Mouse (Mus musculus) WW6 (cell line): ENCODE measurements around the gene Cdc25a.

Source experiments
- DNase-seq: peaks from one replicate; pipeline ENCODE4 v3.0.0-alpha.2; 2013; ENCODE audit warnings: low read depth, low spot score

The Cdc25a gene

DNA sequence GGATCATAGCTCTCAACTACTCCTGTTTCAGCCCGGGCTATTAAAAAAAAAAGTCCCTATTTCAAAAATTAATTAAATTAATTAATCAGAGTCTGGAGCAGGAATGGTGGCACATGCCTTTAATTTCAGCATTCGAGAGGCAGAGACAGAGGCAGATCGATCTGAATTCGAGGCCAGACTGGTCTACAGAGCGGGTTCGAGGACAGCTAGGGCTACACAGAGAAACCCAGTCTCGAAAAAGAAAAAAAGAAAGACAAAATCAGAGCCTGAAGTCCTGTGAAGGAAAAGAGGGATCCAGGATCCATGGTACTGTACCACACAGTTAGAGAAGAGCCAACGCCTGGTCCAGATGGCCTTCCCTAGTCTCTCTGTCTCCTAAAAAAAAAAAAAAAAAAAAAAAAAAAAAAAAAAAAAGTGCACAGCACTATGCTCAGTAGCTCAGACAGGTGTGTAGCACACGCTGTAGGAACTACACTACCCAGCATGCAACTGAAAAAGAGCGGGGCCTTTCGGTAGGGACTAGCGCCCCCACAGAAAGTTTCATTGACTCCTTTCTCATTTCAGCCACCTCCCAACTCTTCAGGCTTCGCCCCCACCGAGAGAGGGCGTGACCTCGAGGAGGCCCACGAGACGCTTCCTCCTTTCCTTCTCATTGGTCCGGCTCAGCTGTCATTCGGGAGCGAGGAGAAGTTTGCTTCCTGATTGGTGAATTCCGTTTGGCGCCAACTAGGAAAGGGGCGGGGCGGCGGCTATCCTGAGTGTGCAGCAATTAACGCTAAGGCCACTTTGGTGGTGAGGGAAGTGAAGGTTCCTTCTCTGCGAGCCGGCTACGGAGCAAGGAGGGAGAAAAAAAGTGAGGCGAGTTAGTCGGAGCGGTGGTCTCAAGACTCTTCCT, at the start of gene Cdc25a:
Cdc25a (plus strand) TSS at position 783 of the 895 bp plus-strand sequence.
- DNase-seq: peak; percentile 98

DNA sequence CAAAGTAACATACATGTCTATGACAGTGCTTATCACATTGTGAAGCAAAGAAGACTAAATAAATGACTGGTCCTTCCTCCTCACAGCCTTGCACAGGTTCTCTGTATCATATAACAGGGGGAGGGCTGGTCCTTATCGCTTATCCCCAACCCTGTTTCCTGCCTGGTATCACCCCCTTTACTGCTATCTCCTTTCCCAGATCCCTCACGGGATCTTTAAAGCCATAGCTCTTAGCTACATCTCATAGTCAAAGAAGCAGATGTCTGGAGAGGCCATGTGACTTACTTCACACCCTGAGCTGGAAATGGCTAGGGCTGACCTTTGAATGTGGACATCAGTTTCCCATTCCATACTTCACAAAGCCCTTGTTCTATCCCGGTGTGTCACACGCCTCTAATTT, 49.6 kb upstream of the Cdc25a start:
- no peak for DNase-seq

DNA sequence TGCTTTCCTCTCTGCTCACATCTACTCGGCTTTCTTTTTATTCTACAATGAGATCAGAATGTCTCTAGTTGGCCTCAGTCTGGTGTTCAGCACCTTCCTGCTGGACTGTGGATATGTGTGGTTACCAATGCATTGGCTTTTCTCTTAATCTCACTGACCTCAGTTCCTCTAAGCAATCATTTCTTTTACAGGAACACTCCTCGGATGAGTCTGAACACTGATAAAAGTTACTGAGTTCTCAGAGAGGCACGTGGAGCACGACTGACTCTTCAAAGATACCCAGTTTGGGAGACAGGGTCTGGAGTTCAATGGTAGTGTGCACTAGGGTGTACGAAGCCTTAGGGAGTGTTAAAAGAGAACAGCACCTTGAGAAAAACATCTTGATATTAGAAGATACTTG, 49.2 kb upstream of the Cdc25a start:
- no peak for DNase-seq

DNA sequence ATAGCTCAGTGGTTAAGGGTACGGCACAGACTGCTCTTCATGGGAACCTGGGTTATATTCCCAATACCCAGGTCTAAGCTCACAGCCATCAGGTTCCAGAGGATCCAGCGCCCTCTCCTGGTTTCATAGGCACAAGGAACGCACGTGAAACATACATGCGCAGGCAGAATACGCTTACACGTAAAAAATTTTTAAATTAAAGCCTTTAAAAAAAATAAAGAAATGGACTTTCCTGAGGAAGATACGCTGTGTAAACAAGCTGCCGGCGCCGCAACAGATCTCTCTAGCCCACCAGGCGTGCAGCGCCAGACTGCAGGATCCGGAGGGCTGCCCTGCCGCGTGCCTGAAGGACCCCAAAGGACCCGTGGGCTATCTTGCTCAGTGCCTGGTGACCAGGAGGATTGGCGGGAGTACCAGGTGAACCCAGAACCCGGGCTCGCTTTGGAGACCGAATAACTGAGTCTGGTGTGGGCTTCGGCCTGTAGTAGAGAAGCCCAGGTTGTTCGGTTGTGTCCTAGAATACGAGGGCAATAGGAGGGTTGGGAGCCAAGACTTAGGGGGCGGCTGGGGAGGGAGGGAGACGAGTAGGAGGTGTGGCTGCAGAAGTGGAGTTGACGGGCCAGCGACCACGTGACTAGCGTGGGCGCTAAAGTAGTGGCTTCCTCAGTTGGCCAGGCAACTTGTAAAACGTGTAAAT, 42.8 kb upstream of the Cdc25a start, which contains the start of gene Nme6:
Nme6 (plus strand) TSS at position 359 of the 697 bp plus-strand sequence.
- peak; percentile 74 for DNase-seq

DNA sequence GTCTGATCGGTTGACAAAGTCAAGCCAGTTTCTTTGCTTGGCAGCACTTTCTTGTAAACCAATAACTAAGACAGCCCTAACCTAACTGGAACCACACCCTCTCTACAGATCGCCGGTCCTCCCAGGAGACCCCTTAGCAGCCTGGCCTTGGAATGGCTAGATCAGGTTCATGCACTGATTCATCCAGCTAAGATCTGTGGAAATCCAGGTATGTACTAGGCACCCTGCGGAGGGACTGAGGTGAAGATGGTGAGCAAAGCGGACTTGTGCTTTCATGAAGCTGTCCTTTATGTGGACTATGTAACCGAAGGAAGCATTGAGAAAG, 42.3 kb upstream of the Cdc25a start:
- DNase-seq: no peak

DNA sequence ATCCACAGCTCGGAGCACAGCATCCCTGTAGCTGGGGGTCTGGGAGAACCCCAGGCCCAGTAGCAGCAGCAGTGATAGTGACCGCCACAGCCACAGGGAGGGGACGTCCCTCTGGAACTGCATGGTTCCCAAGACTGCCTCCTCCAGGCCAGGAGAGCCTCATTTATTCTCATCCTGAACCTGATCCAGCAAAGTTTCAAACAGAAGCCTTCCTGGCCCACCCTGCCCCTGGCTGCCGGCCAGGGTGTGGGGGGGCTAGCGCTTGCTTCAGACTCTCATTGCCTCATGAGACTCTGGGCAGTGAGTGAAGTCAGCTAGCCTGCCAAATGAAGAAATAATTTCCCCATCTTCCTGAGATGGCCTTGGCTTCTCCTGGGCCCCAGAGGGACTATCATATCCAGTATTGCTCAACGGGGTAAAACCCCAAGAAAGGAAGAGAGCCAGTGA, 26.0 kb upstream of the Cdc25a start, which contains the start of gene Camp:
Camp (minus strand) TSS at position 306 of the 447 bp plus-strand sequence.
- DNase-seq: no peak

DNA sequence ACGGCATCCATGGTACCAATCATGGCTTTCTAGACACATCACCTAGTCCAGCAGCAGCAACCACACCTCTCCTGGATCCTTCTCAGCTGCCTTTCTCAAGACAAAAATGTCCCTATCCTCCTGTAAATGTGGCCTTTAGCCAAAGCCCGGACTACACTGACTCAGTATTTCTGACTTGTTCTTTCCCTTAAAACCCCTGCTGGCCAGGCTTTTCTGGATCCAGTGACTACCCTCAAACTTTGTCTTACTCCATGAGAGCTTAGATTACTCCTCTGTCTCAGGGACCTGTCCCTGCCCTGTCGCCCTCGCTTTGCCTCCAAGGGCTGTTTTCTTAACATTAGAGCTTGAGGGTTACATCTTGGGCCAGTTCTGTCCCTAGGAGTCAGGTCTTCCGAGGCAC, 25.3 kb upstream of the Cdc25a start:
- DNase-seq: no peak

DNA sequence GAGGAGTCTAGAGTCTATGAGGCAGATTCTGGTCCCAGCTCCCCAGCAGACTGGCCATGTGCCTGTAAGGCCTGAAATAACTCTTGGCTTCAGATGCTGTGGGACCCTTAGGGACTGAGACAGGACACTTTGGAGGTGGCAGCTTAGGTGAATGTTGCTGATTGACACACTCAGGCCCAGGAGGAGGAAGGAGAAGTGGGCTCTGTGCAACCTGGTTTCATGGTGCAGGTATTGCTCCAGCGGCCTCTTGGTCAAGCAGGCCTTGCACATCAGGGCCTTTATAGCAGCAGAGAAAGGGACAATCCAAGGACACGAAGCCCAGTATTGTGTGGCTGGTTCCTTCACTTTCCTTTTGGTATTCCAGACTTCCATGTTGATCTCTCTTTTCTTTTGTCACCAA, 21.0 kb upstream of the Cdc25a start:
- no peak for DNase-seq

DNA sequence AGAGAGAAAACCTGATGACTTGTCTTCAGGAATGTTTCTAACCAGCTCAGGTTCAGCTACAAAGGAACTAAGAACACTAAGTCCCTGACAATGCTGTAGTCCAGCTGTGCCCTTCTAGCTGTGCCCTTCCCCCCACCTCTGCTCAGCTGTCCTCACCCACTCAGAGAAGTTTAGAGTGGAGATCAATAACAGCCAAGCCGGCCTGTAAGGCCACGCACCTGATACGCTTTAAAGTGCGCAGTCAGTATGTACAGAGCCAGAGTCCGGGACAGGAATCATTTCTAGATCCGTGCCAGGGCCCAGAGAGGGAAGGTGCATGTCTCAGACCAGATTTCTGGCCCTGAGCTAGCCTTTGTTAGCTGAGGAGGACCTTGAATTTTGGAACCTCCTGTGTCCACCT, 19.4 kb upstream of the Cdc25a start:
- no peak for DNase-seq

DNA sequence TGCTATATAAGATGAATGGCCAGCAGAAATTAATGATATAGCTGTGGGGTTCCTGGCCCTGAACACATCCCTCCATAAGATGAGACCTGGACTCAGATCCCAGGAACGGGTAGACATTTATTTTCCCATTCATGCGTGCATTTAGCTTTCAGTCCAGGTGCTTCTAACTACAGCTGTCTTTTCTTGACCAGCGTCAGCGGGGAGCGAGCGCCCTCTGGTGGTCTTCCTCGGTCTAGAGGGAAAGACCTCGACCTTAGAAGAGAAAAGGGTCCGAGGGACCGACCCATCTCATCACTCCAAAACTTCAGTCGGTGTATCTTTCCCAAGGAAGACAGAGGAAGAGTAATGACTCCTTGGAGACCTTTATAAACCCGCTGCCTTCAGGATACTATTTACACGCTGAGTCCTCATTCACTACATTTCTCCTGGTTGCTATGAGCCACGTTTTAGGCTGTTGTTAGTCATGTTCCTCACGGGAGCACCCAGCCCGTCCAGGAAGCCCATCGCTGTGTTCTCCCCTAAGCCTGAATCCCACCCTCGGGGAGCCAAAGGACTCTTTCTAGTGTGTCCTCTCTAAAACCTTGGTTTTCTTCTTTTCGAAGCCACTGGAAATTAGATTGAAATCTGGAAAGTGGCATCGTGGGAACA, 12.9 kb upstream of the Cdc25a start:
- DNase-seq: peak; percentile 45

DNA sequence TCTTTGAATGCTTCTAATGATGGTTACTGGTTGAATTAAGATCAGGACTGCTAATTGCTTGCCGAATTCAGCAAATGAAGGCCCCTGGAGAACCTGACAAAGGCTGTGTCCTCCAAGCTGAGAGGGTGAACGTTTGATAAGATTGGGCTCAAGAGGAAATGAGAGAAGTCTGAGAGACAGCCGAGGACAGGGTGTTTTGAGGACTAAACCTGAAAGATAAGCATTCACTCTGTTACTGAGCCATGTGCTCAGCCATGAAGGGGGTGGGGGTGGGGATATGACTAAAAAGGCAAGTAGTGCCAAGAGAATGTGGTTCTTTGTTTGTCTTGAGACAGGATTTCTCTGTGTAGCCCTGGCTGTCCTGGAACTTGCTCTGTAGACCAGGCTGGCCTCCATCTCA, 12.3 kb upstream of the Cdc25a start:
- no peak for DNase-seq

DNA sequence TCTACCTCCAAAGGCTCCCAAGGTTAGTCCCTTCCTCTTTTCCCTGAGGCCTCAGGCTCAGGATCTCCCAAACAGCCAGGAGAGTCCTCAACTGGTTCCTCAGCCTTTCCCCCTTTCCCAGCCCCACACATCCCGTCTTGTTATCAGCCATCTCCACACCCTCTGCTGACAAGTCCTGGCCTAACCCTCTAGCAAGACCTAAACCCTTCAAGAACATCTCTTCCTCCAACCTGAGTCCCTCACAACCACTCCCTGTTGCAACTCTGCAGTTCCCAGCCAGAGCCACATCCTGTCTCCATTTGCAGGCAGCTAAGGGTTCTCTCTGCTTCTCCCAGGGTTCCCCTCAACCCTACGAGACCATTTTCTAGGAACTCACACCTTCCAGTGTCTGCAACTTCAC, 9.2 kb upstream of the Cdc25a start:
- DNase-seq: no peak

DNA sequence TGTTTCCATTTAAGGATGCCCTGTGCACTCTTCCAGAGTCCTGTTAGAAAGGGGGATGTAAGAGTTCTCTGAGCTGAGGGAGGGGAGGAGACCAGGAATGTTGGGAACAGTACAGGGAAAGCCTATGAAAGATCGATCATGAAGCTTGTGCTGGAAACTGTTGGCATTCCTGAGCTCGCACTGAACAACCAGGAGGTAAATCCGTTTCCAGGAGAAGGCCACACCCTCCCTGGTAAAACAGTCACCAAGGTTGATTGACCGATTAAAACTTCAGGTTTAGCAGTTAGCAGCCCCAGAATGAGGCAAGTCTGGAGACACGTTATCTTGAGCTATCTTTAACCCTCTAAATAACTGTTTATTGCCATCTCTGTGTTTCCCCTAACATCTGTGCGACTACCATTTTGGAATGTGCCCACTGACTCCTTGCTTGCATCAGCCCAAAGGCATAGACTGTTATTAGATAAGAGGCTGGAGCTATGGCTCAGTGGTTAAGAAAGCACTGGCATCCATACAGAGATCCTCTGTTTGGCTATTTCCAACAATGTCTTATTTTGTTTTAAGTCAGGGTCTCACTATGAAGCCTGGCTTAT, 4.3 kb upstream of the Cdc25a start:
- no peak for DNase-seq

DNA sequence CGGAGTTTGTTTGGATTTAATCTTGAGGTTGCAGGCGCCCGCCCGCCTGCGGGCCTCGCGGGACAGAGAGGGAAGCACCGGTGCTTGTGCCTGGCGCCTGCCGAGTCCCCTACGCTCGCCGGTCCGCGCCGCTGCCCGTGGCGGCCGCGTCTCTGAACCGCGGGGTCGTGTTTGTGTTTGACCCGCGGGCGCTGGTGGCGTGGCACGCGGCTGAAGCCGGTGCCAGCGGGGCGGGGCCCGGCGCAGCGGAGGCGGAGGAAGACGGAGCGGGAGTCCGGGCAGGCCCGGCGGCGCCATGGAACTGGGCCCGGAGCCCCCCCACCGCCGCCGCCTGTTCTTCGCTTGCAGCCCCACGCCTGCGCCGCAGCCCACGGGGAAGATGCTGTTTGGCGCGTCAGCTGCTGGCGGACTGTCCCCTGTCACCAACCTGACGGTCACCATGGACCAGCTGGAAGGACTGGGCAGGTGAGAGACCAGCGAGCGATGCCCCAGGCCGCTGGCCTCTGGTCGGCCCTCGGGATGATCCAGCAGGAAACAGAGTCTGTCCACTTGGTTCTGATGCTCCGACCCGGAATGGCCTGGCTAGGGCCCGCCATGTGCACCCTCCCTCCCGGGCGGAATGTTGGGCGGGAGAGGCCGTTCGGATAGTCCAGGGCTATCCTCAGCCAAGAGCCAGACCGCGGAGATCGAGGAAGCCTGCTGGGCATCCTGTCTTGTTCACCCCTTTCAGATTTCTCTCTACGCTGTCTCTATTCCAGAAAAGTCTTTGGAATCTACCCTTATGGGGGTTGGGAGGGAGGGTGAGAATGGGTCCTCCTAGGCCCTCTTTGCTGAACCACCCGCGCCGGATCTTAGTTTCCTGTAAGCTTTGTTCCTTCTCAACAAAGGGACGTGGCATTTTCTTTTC, 569 bp downstream of the Cdc25a start:
- no peak for DNase-seq

DNA sequence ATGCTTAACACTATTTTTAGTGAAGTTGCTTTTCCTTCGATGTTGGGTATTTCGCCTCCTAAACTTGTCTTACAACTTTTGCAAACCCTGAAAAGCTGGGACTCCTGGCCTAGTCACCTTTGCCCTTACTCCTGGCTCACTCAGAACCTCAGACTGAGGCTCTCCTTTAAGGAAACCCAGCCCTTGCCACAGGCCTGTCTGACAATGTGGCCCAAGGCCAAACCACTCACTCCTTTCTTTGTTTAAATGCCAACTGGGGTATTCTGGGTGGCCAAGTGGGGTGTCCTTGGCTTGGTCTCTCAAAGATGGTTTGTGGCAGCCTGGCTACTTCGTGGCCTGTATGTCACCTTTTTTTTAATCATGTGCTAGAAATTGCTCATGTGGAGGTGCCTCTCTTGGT, 1.4 kb downstream of the Cdc25a start:
- no peak for DNase-seq

DNA sequence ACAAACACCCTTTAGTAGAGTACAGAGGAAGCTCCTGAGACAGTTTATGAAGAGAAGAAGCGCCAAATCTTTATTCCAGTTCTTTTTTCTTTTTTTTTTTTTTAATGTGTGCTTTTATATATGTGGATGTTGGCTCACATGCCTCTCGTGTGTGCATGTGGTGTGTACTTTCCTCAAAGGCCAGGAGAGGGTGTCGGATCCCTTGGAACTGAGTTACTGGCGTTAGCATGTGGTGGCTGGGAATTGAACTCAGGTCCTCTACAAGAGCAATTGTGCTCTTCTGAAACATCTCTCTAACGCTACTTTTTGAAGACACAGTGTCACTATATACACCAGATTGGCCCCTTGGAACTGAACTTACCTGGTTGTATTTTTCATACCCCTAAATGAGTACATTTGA, 2.3 kb downstream of the Cdc25a start:
- DNase-seq: no peak

DNA sequence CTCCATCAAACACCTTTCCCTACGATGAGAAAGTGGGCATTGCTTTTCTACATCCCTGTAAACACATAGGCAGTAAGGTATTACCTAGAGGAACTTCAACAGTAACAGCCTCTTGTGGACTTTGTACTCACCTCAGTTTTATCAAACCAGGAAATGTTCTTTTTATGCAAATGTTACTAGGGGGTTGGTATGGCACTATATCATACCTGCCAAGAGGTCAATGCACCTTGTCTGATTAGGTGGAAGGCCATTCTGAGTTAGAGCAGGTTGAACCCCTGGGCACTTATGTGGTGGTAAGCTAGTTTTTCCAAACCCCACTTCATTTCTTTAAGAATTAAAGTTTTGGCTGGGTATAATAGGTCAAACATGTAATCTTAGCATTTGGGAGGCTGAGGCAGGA, 3.9 kb downstream of the Cdc25a start:
- DNase-seq: no peak

DNA sequence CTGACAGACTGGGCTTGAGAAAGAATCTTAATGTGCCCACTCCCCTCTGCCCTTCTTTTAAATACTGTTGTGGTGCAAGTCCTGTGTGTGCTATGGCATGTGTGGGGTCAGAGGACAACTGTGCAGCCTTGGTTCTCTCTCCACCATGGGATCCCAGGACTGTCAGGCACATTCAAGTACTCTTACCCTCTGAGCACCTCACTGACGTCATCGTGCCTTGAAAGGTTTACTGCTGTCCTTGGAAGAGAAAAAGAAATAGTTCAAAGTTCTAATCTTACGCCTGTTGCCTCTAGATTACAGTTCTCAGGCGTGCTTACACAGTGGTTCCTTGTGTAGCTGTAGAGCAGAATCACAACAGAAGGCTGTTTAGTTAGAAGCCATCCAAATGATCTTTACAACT, 10.9 kb downstream of the Cdc25a start:
- DNase-seq: no peak

DNA sequence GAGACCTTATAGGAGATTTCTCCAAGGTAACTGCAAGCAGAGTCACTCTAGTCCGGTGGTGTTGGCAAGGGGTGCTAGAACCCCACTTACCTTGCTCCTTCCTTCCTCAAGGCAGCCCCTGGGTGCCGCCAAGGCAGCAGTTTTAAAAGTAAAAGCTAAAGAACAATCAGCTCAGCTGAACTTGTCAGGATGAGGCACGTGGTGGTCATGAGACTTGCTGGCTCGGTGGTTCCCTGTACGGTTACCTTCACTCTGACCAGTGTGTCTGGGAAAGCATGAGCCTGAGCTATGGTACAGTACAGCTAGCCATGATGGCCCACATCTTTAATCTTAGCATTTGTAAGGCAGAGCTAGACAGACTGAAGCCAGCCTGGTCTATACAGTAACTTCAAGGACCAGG, 11.9 kb downstream of the Cdc25a start:
- no peak for DNase-seq

DNA sequence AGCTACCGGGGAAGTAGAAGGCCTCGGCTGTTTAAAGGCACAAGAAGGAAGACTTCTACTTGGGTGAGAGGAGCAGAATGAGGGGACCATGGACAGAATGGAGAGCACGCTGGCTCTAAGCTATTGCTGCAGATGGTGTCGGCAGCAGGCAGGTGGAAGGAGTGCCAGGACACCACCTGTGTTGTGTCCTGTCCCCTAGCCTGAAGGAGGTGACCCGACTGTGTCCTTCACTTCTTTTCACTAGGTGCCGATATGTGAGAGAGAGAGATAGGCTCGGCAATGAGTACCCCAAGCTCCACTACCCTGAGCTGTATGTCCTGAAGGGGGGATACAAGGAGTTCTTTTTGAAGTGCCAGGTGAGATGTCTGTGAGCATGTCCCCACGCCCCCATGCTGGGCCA, 16.1 kb downstream of the Cdc25a start:
- no peak for DNase-seq

DNA sequence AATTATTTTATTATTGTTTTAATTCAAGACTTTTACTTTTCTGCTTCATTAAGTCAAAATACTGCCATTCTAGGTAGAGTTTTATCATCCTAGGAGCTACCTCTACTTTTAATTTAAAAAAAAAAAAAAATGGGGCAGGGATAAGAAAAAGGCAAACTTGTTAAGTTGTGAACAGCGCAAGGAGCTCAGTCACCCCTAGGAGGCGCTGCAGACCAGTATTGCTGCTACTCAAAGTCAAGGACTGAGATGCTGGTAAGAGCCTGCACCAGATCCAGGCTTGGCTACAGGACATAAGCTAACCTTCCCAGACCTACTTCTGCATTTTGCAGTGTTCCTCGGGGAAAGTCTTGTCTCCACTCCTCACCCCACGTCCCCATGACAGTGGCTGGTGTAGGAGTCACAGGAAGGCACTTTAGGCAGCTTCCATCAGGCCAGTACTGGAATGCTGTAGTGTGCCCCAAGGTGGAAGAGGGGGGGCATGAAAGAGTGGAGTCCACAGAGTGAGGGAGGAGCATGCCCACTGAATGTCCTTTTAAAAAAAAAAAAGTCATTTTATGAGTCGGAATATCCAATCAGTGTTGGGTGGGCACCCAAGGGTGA, 17.4 kb downstream of the Cdc25a start:
- DNase-seq: no peak
